Mouse (Mus musculus) granulocyte monocyte progenitor cell, adult 5-6 weeks (primary cell): Measurements from ENCODE around the gene Gm3435. TPM values are rescaled to one million over a fixed set of nuclear protein-coding genes. Genes with fewer than 3 reads are reported as not detected.
"Not testable (repeated sequence)": the region's sequence is repeated elsewhere in the genome, so short reads cannot be mapped to it uniquely, and the experiment has no call there.

ENCODE experiments used
- ATAC-seq: replicated peaks from 2 replicates; pipeline ENCODE4 v1.8.0; 2016; ENCODE audit warnings: mild to moderate bottlenecking, moderate TSS enrichment, inconsistent platforms; ENCODE audit not compliant: poor library complexity, severe bottlenecking
- total RNA-seq, 2 experiments: library from RNA; stranded (forward) in 1 of 2; stranded (reverse) in 1 of 2; fragments of 200-712, 200-1000 nt in 1 of 2; fragments of >200 nt in 1 of 2; fragmentation: Nextera tagmentation in 1 of 2; gene quantifications; 2 replicates each; pipeline ENCODE4 v1.2.3; 2014 to 2017

The Gm3435 gene
- total RNA-seq, 2 experiments from 2014 or later = 3.1 to 4.0 TPM

DNA sequence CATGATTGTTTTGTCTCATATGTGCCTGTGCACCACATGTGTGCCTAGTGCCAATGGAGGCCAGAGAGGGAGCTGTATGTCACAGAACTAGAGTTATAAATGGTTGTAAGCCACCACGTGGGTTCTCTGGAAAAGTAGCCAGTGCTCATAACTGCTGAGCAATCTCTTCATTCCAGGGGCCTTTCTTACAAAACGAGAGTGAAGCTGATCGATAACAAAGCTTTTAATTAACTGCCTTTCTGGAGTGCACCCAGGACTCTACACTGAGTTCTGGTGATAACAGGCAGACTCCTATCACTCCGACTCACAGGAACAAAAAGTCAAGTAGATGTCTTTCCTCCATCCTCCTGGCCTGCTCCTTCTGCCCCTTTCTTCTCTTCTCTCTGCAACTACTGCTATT, 21.4 kb downstream of the Gm3435 start:
- ATAC-seq = not testable (repeated sequence)

DNA sequence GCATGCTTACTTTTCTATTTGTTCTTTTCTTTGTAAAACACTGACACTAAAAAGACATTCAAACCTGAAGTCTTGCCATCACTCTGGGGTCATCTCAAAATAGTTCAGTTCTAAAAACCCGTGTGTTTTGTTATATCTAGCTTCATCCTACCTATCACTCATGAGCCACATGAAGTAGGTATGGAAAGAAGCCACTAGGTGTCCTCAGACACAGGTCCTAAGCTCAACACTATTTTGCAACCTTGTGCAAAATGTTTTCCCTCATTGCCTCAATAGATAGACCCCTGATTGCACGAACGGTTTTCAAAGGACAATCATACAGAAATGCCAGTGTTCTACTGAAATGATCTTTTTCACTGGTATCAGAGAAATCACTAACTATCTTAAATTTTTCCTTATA, 30.5 kb downstream of the Gm3435 start:
- ATAC-seq = peak; percentile 73

- ATAC-seq = peak; percentile 95
These were observed 31.3 kb downstream of the Gm3435 start, which contains the start of the genes Ermard, Tcte3 and Gm3448 for GRCm38 (mm10) chr17:15041175-15041729. Gene Ermard (plus strand): TSS chr17:15041208. Gene Tcte3 (minus strand): TSS chr17:15041488. Gene Gm3448 (minus strand): TSS chr17:15041537.

- peak; percentile 33; the same call in 1 of the 2 replicates for ATAC-seq
These were observed 40.4 kb downstream of the Gm3435 start for GRCm38 (mm10) chr17:15050338-15050737.

DNA sequence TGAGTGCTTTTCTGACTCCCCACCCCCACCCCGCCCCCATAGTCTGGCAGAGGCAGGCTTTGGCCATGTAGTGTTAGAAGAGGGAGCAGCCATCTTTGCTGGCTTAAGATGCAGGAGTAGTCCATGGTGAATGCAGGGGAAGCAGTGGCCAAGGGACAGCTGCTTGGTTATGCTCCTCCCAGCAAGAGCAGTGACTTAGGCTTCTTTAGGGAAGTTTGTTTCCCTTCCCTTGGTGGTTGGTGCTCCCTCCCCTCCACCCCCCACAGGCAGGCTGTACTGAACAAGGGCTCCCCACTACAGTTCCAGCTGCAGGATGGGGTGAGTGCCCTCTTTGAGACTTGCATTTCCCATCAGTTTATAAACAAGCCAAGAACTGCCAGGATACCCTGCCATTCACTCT, 42.8 kb downstream of the Gm3435 start:
- peak; percentile 92 for ATAC-seq

DNA sequence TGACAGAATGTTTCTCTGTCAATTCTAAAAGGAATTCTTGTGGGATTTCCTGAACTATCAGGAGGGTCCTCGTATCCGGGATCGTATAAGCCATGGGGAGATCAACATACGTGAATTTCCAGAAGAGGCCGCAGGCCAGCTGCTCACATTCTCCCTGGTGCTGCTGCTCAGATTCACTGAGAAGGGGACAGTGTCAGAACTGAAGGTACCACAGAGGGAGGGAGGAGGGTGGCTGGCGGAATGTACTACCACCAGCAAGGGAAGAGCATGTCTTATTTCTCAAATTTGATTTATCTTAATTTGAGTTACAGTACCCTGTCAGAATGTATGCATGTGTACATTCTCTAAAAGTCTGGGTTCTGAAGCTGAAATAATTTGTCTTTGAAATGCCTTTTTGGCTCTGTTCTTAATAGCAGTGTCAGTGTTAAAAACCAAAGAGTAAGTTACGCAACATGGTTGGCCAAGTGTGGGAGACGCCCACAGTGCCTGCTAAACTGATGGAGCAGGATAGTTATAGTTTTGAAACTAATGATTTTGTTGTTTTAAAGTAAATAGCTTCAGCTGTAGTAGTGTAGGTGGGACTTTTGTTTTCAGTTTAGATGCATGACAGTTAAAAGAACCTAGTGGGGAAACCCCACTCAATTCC, 43.3 kb downstream of the Gm3435 start:
- peak; percentile 76 for ATAC-seq

DNA sequence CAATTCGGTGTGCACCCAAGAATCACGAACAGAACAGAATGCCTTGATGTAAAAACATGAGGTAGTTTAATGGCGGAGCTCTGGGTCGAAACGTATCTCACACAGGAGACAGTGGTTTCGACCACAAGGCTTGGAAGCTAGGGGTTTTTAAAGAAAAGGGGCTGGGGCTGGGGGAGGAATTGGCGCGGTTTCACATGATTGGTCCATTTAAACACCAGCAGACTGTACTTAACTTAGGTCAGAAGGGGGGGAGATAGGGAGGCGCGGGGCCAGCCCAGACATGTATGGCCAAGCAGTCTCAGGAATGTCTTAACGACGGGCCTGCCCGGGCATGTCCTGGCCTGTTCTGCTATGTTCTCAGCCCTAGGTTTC, 43.8 kb downstream of the Gm3435 start:
- ATAC-seq = not testable (repeated sequence)

GRCm38 (mm10) chr17:15055925-15056324, 45.9 kb downstream of the Gm3435 start:
- no peak for ATAC-seq

DNA sequence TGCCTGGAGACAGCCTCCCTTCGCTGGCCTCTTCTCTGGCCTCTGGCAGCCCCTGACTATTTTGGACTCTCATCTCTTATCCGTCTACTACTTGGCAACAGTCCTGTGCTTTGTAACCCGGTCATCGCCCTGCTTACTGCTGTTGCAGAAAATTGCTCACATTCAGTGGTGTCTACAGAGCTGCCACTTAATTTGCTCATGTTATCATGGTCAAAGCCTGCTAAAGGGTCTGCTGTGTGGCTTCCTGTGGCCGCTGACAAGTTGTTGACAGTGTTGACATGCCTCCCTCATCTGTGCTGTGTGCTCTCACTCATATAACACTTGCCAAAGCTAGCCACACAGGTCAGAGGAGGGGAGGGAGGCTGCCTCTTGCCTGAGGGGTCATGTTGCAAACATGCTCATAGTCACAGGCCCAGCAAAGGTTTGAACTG, 48.2 kb downstream of the Gm3435 start:
- ATAC-seq = no peak

DNA sequence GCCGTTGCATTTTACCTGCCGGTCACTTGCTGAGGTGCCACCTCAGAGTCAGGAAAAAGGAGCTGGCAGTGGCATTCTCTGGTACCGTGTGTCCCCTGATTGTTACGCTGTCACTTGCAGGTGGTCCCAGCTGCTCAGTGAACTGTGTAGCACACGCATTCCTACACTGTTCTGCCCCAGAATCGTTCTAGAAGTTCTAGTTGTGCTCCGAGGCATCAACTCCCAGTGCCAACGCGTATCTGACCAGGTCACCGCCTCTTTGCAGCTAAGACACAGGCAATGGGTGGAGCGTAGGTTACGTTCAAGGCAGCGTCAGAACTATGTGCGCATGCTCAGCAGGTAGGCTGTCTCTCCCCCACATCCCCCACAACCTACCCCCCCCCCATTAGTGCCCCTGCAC, 49.7 kb downstream of the Gm3435 start:
- ATAC-seq = no peak

GRCm38 (mm10) chr17:15060356-15060755, 50.4 kb downstream of the Gm3435 start:
- no peak for ATAC-seq

DNA sequence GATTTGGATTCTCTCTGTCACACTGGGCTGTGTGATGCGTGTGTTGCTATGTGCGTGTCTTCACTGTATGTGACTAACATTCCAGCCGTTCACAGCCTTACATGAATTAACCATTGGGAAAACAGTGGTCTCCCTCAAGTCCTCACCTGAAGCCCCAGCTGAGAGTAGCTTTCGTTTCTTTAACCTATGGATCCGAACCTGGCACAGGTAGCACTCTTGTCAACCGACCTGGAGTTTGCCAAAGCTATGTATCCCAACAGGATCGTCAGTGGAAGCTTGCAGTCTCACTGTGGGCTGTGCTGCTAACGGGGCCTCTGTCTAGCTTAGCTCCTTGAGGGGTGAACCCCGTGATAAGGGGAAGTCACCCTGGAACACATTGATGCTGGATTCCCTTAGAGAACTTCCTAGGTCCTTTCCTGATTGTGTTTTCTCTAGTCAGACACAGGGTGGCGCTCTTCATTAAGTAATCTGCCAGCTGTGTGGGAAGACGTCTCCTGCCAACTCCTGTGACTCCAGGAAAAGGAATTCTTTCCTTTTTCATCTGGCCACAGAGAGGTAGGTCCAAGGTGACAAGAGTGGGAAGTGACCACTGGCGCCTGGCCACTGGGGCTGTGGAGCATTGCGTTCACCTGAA, 55.5 kb downstream of the Gm3435 start:
- peak; percentile 84 for ATAC-seq

DNA sequence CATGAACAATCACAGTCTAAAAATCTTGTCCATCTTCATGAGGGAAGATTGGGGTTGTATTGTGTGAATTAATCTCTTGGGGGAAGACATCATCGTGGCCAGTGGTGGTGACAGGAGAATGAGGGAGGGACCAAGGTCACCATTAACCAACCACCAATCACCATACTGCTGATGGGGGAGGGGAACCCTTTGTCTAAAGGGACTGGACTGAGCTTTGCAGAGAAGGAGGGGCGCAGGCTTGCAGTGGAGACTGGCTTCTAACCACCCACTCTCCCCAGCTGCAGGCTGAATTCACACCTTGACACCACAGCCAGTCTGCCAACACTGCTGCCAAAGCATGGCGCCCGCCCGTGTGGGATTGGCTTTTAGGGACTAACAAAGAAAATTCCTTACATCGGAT, 56.1 kb downstream of the Gm3435 start:
- no peak for ATAC-seq

DNA sequence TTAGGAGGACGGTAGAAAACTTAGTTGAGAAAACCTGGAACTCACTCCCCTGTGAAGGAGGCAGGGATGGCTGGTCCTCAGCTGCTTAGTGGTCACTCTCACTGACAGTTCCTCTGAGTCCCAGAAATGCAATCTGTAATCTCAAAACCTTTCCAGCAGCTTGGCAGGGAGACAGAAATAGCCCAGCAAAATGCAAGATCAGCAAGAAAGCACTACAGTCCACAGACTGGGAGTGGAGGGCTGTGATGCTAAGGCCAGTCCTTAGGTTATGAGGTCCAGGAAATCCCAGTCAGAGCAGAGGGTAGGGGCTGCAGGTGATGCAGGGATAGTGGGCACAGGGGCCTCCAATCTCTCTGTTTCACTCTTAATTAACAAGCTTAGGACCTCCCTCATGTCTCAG, 56.9 kb downstream of the Gm3435 start:
- ATAC-seq = no peak

DNA sequence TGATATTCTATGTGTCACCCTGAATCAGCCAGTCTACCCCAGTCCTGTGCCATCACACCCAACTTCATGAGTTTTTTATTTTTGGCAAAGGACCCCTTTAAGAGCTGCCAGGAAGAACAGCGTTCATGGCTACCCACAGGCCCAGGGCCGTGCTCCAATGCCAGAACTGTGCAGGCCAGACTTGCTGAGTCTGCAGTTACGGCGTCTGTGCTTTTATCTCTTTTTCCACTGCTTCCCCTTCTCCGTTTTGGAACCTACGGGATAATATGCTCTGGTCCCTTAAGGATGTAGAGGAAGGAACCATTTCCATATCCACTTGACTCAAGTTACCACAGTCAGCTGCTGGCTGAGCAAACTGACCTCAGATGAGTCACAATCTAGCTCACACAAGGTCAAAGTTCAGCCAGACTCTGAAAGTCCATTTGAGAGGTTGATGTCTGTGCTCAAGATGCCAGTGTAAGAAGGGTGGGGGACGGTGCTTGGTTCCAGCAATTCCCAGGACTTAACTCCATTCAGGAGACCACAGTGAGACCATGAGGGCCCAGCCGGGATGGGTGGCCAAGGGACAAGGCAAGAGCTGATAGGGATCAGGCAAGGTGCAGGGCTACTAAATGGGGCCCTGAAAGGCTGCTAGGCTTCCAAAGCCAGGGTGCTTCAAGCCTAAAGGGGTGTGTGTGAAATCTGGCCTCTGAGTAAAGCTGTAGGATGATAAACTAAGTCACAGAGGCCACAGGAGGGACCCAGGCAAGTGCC, 58.2 kb downstream of the Gm3435 start:
- ATAC-seq = no peak

- no peak for ATAC-seq
These were observed 59.1 kb downstream of the Gm3435 start for GRCm38 (mm10) chr17:15069124-15069523.

Other genes with a start within 250 kb of the Gm3435 start
- not detected in 2 replicates for gene Wdr27, start 67.0 kb upstream of the Gm3435 start, total RNA-seq (2014; fragmentation: Nextera tagmentation)
- not detected in 2 replicates for gene Wdr27, start 67.0 kb upstream of the Gm3435 start, total RNA-seq (2017)
- gene 1600012H06Rik, start 67.0 kb upstream of the Gm3435 start, total RNA-seq (2014; fragmentation: Nextera tagmentation) = 9.4 and 12.4 TPM in 2 replicates
- gene 1600012H06Rik, start 67.0 kb upstream of the Gm3435 start, total RNA-seq (2017) = 9.2 and 15.6 TPM in 2 replicates
- 109 and 115 TPM in 2 replicates for gene Phf10, start 48.9 kb upstream of the Gm3435 start, total RNA-seq (2014; fragmentation: Nextera tagmentation)
- gene Phf10, start 48.9 kb upstream of the Gm3435 start, total RNA-seq (2017) = 56.3 and 73.7 TPM in 2 replicates
- 6.5 and 10.5 TPM in 2 replicates for gene 9030025P20Rik, start 31.7 kb upstream of the Gm3435 start, total RNA-seq (2014; fragmentation: Nextera tagmentation)
- gene 9030025P20Rik, start 31.7 kb upstream of the Gm3435 start, total RNA-seq (2017) = 4.7 and 6.3 TPM in 2 replicates
- gene Gm3417, start 31.4 kb upstream of the Gm3435 start, total RNA-seq (2014; fragmentation: Nextera tagmentation) = 0.58 and 5.6 TPM in 2 replicates
- gene Gm3417, start 31.4 kb upstream of the Gm3435 start, total RNA-seq (2017) = 1.8 and 2.2 TPM in 2 replicates
- gene Ermard, start 31.0 kb downstream of the Gm3435 start, total RNA-seq (2014; fragmentation: Nextera tagmentation) = 53.5 and 87.9 TPM in 2 replicates
- gene Ermard, start 31.0 kb downstream of the Gm3435 start, total RNA-seq (2017) = 27.9 and 32.3 TPM in 2 replicates
- gene Tcte3, start 31.3 kb downstream of the Gm3435 start, total RNA-seq (2014; fragmentation: Nextera tagmentation) = not detected in 2 replicates
- gene Tcte3, start 31.3 kb downstream of the Gm3435 start, total RNA-seq (2017) = not detected in 2 replicates
- gene Gm3448, start 31.4 kb downstream of the Gm3435 start, total RNA-seq (2014; fragmentation: Nextera tagmentation) = 3.2 and 4.3 TPM in 2 replicates
- gene Gm3448, start 31.4 kb downstream of the Gm3435 start, total RNA-seq (2017) = 3.9 and 9.9 TPM in 2 replicates